Mouse (Mus musculus) MEL (cell line): ENCODE results near the gene A130010J15Rik. TPM values are rescaled to one million over a fixed set of nuclear protein-coding genes. Genes with fewer than 3 reads are reported as not detected.

ENCODE experiments used
- DNase-seq: peaks from one replicate; pipeline ENCODE4 v3.0.0; 2011; ENCODE audit warnings: low read depth, low spot score
- H3K27ac ChIP-seq: 2 replicates; pipeline ENCODE4 v1.5.1; 2012; ENCODE audit warnings: low read depth, mild to moderate bottlenecking, control low read depth, low read length, moderate library complexity; ENCODE audit not compliant: control insufficient read depth
- H3K27me3 ChIP-seq, 2 experiments: fragments of 150-350 bp in 1 of 2; sonication (generic) in 1 of 2; 2 replicates each; pipeline ENCODE4 v1.6.1; 2012; ENCODE audit warnings: low read length in 2 of 2, mild to moderate bottlenecking in 2 of 2, improper control_type of control experiment in 1 of 2, moderate library complexity in 1 of 2; ENCODE audit not compliant: insufficient read depth in 2 of 2, control insufficient read depth in 1 of 2
- H3K36me3 ChIP-seq, 2 experiments: 2 replicates each; pipeline ENCODE4 v1.6.1; 2012 to 2014; ENCODE audit warnings: low read length in 2 of 2, improper control_type of control experiment in 1 of 2, inconsistent platforms in 1 of 2, mild to moderate bottlenecking in 1 of 2; ENCODE audit not compliant: insufficient read depth in 2 of 2, control insufficient read depth in 1 of 2
- H3K4me1 ChIP-seq, 2 experiments: fragments of 150-350 bp in 1 of 2; sonication (generic) in 1 of 2; 2 replicates each; pipeline ENCODE4 v1.6.1; 2012; ENCODE audit warnings: low read length in 2 of 2, improper control_type of control experiment in 1 of 2, mild to moderate bottlenecking in 1 of 2; ENCODE audit not compliant: insufficient read depth in 2 of 2, control insufficient read depth in 1 of 2
- H3K4me3 ChIP-seq, 2 experiments: fragments of 150-350 bp in 1 of 2; sonication (generic) in 1 of 2; 2 replicates each; pipeline ENCODE4 v1.5.1; 2012; ENCODE audit warnings: low read depth in 2 of 2, low read length in 2 of 2, mild to moderate bottlenecking in 2 of 2, moderate library complexity in 2 of 2, control low read depth in 1 of 2, improper control_type of control experiment in 1 of 2; ENCODE audit not compliant: control insufficient read depth in 1 of 2, insufficient read depth in 1 of 2
- H3K79me2 ChIP-seq: 2 replicates; pipeline ENCODE4 v1.6.1; 2012; ENCODE audit warnings: mild to moderate bottlenecking, low read length, moderate library complexity; ENCODE audit not compliant: control insufficient read depth, poor library complexity, insufficient read depth
- H3K9ac ChIP-seq: 2 replicates; pipeline ENCODE4 v1.6.1; 2012; ENCODE audit warnings: low read depth, mild to moderate bottlenecking, control low read depth, low read length, moderate library complexity; ENCODE audit not compliant: control insufficient read depth, poor library complexity, severe bottlenecking
- H3K9me3 ChIP-seq: fragments of 150-350 bp; sonication (generic); replicated peaks from 2 replicates; pipeline ENCODE4 v1.6.1; 2012; ENCODE audit warnings: mild to moderate bottlenecking, low read length, improper control_type of control experiment, moderate library complexity; ENCODE audit not compliant: insufficient read depth
- CHD2 ChIP-seq: IDR thresholded peaks from 2 replicates; pipeline ENCODE4 v1.6.1; 2011; ENCODE audit warnings: low read length, improper control_type of control experiment
- CTCF ChIP-seq, 3 experiments: IDR thresholded peaks in 2 of 3; conservative IDR thresholded peaks in 1 of 3; 2 replicates each; pipeline ENCODE4 v1.5.1; 2011 to 2012; ENCODE audit warnings: low read length in 3 of 3, low read depth in 2 of 3, mild to moderate bottlenecking in 2 of 3, improper control_type of control experiment in 1 of 3, inconsistent platforms in 1 of 3, mixed read lengths in 1 of 3, moderate library complexity in 1 of 3; ENCODE audit not compliant: control insufficient read depth in 1 of 3, insufficient read depth in 1 of 3, poor library complexity in 1 of 3, severe bottlenecking in 1 of 3
- GABPA ChIP-seq: IDR thresholded peaks from 2 replicates; pipeline ENCODE4 v1.6.1; 2012; ENCODE audit warnings: low read depth, mild to moderate bottlenecking, inconsistent platforms, low read length, improper control_type of control experiment, moderate library complexity
- HCFC1 ChIP-seq: IDR thresholded peaks from 2 replicates; pipeline ENCODE4 v1.6.1; 2012; ENCODE audit warnings: low read depth, mild to moderate bottlenecking, inconsistent platforms, low read length, improper control_type of control experiment, moderate library complexity
- KAT2A ChIP-seq: conservative IDR thresholded peaks from 2 replicates; pipeline ENCODE4 v1.6.1; 2012; ENCODE audit warnings: low read depth, low read length, improper control_type of control experiment, inconsistent platforms
- MAZ ChIP-seq: IDR thresholded peaks from 2 replicates; pipeline ENCODE4 v1.6.1; 2012; ENCODE audit warnings: low read depth, mild to moderate bottlenecking, inconsistent platforms, low read length, improper control_type of control experiment
- MXI1 ChIP-seq: IDR thresholded peaks from 2 replicates; pipeline ENCODE4 v1.6.1; 2011; ENCODE audit warnings: mild to moderate bottlenecking, low read depth, low read length, improper control_type of control experiment
- MYB ChIP-seq: IDR thresholded peaks from 2 replicates; pipeline ENCODE4 v1.6.1; 2011; ENCODE audit warnings: mild to moderate bottlenecking, low read depth, low read length, improper control_type of control experiment
- NRF1 ChIP-seq: IDR thresholded peaks from 2 replicates; pipeline ENCODE4 v1.6.1; 2014; ENCODE audit warnings: low read depth, mild to moderate bottlenecking, inconsistent platforms, low read length, improper control_type of control experiment, moderate library complexity; ENCODE audit not compliant: poor library complexity, insufficient read depth, severe bottlenecking
- POLR2AphosphoS2 ChIP-seq: IDR thresholded peaks from 2 replicates; pipeline ENCODE4 v1.6.1; 2011; ENCODE audit warnings: low read length, improper control_type of control experiment
- POLR2AphosphoS5 ChIP-seq: IDR thresholded peaks from 2 replicates; pipeline ENCODE4 v1.6.1; 2012; ENCODE audit warnings: low read depth, borderline replicate concordance, mild to moderate bottlenecking, inconsistent platforms, low read length, moderate library complexity, mixed read lengths
- RAD21 ChIP-seq: IDR thresholded peaks from 2 replicates; pipeline ENCODE4 v1.6.1; 2011; ENCODE audit warnings: mild to moderate bottlenecking, low read depth, low read length, improper control_type of control experiment
- RCOR1 ChIP-seq: IDR thresholded peaks from 2 replicates; pipeline ENCODE4 v1.6.1; 2012; ENCODE audit warnings: low read depth, mild to moderate bottlenecking, inconsistent platforms, low read length, improper control_type of control experiment
- SIN3A ChIP-seq: IDR thresholded peaks from 2 replicates; pipeline ENCODE4 v1.6.1; 2012; ENCODE audit warnings: low read length, improper control_type of control experiment, inconsistent platforms
- SMC3 ChIP-seq: IDR thresholded peaks from 2 replicates; pipeline ENCODE4 v1.6.1; 2011; ENCODE audit warnings: low read depth, low read length, improper control_type of control experiment
- TBP ChIP-seq: IDR thresholded peaks from 2 replicates; pipeline ENCODE4 v1.8.0; 2011; ENCODE audit warnings: low read depth, low read length, improper control_type of control experiment
- TCF12 ChIP-seq: IDR thresholded peaks from 2 replicates; pipeline ENCODE4 v1.6.1; 2014; ENCODE audit warnings: low read depth, mild to moderate bottlenecking, inconsistent platforms, low read length, improper control_type of control experiment, moderate library complexity
- UBTF ChIP-seq: IDR thresholded peaks from 2 replicates; pipeline ENCODE4 v1.6.1; 2012; ENCODE audit warnings: low read depth, mild to moderate bottlenecking, inconsistent platforms, low read length, improper control_type of control experiment, moderate library complexity, borderline replicate concordance; ENCODE audit not compliant: insufficient read depth
- USF1 ChIP-seq: IDR thresholded peaks from 2 replicates; pipeline ENCODE4 v1.6.1; 2014; ENCODE audit warnings: low read depth, mild to moderate bottlenecking, inconsistent platforms, low read length, improper control_type of control experiment, moderate library complexity
- USF2 ChIP-seq, 2 experiments: IDR thresholded peaks; 2 replicates each; pipeline ENCODE4 v1.6.1; 2011 to 2012; ENCODE audit warnings: improper control_type of control experiment in 2 of 2, low read length in 2 of 2, borderline replicate concordance in 1 of 2, inconsistent platforms in 1 of 2, low read depth in 1 of 2, mild to moderate bottlenecking in 1 of 2; ENCODE audit not compliant: insufficient read depth in 1 of 2
- ZC3H11A ChIP-seq: IDR thresholded peaks from 2 replicates; pipeline ENCODE4 v1.6.1; 2012; ENCODE audit warnings: low read depth, mild to moderate bottlenecking, inconsistent platforms, low read length, improper control_type of control experiment
- ZKSCAN1 ChIP-seq: IDR thresholded peaks from 2 replicates; pipeline ENCODE4 v1.6.1; 2012; ENCODE audit warnings: low read depth, mild to moderate bottlenecking, inconsistent platforms, low read length, improper control_type of control experiment, moderate library complexity
- polyA plus RNA-seq, 2 experiments: library from polyadenylated mRNA; stranded (reverse) in 1 of 2; unstranded in 1 of 2; fragments of >175 nt in 1 of 2; fragments of >200 nt in 1 of 2; gene quantifications; 2 replicates each; pipeline versions ENCODE4 v1.2.1 to v1.2.4; 2012; ENCODE audit warnings: low replicate concordance in 2 of 2, low read depth in 1 of 2; ENCODE audit not compliant: insufficient read length in 2 of 2, insufficient read depth in 1 of 2, missing spikeins in 1 of 2
- total RNA-seq: library from RNA; depleted of rRNA; stranded (reverse); fragments of 300-350 nt; gene quantifications from 2 replicates; pipeline ENCODE4 v1.2.3, GENCODE M21; 2012

A130010J15Rik gene
- total and polyA plus RNA-seq, 3 experiments = 5.8 to 13.2 TPM; not detected in 1

- no peaks in the 10 kb centered on the region for H3K27me3 ChIP-seq
- no peak overlapping the region for H3K27ac ChIP-seq
- H3K9ac ChIP-seq = no peak overlapping the region
- no peaks in the 10 kb centered on the region for H3K79me2 ChIP-seq
- H3K4me1 ChIP-seq = peaks cover 0 to 16% of the 10 kb centered on the region in 2 experiments; a peak in 2 of 4 replicates
- H3K9me3 ChIP-seq = no peaks in the 10 kb centered on the region
- TF ChIP-seq ZKSCAN1 (no peak), SIN3A (no peak), ZC3H11A (no peak), SMC3 (no peak), GABPA (no peak), KAT2A (no peak), MYB (no peak), CTCF (IDR thresholded peaks at IDR 0.05 in 2 of 3, conservative IDR thresholded peaks at IDR 0.05 in 1 of 3; ENCODE audit: control insufficient read depth in 1 of 3, insufficient read depth in 1 of 3, low read depth in 2 of 3, low read length in 3 of 3, poor library complexity in 1 of 3, severe bottlenecking in 1 of 3) (no peak), TBP (no peak), USF2 (IDR thresholded peaks at IDR 0.05; ENCODE audit: borderline replicate concordance in 1 of 2, insufficient read depth in 1 of 2, low read depth in 1 of 2, low read length in 2 of 2) (no peak), TCF12 (no peak)
- TF ChIP-seq, all 39 proteins: peak for 0
- H3K4me3 ChIP-seq = no peak overlapping the region
- peaks cover 0 to 18% of the 10 kb centered on the region in 2 experiments; a peak in 2 of 4 replicates for H3K36me3 ChIP-seq
- no peak for DNase-seq
Observed at GRCm38 (mm10) chr1:193157111-193157492, 10.7 kb upstream of the A130010J15Rik start.

GRCm38 (mm10) chr1:193159163-193159562, 8.7 kb upstream of the A130010J15Rik start:
- Histone ChIP-seq H3K79me2 (no peaks in the 10 kb centered on the region), H3K27me3 (peaks cover 0 to 3% of the 10 kb centered on the region in 2 experiments; a peak in 1 of 4 replicates), H3K27ac (no peak overlapping the region), H3K4me1 (peaks cover 0 to 16% of the 10 kb centered on the region in 2 experiments; a peak in 2 of 4 replicates), H3K4me3 (no peak overlapping the region), H3K9ac (no peak overlapping the region), H3K36me3 (peaks cover 0 to 18% of the 10 kb centered on the region in 2 experiments; a peak in 2 of 4 replicates), H3K9me3 (no peaks in the 10 kb centered on the region)
- TF ChIP-seq USF1 = 0 out of 2 replicates have a peak, but pooled peaks have one; percentile 13
- no peak for TF ChIP-seq NRF1
- no peak for DNase-seq

- Histone ChIP-seq H3K79me2 (no peaks in the 10 kb centered on the region), H3K27ac (no peak overlapping the region), H3K27me3 (peaks cover 0 to 3% of the 10 kb centered on the region in 2 experiments; a peak in 1 of 4 replicates), H3K9me3 (no peaks in the 10 kb centered on the region), H3K36me3 (peaks cover 0 to 18% of the 10 kb centered on the region in 2 experiments; a peak in 2 of 4 replicates), H3K4me3 (peak overlapping the region; percentile 38 to 51), H3K4me1 (peaks cover 0 to 16% of the 10 kb centered on the region in 2 experiments; a peak in 2 of 4 replicates), H3K9ac (peak overlapping the region; percentile 58)
- peak; percentile 25 for DNase-seq
- TF ChIP-seq HCFC1 (no peak), ZKSCAN1 (no peak), GABPA (no peak), CHD2 (no peak), USF2 (IDR thresholded peaks at IDR 0.05; ENCODE audit: borderline replicate concordance in 1 of 2, insufficient read depth in 1 of 2, low read depth in 1 of 2, low read length in 2 of 2) (no peak), RAD21 (no peak), KAT2A (no peak), POLR2AphosphoS5 (no peak), MAZ (no peak), POLR2AphosphoS2 (no peak), SMC3 (no peak), MXI1 (no peak), UBTF (no peak), CTCF (IDR thresholded peaks at IDR 0.05 in 2 of 3, conservative IDR thresholded peaks at IDR 0.05 in 1 of 3; ENCODE audit: control insufficient read depth in 1 of 3, insufficient read depth in 1 of 3, low read depth in 2 of 3, low read length in 3 of 3, poor library complexity in 1 of 3, severe bottlenecking in 1 of 3) (no peak), RCOR1 (no peak), MYB (no peak), SIN3A (no peak)
Observed at GRCm38 (mm10) chr1:193159613-193160012, 8.2 kb upstream of the A130010J15Rik start.
